Mouse (Mus musculus) E14TG2a.4 (cell line): ENCODE measurements around the gene Ccdc59.

Experiments
- CTCF ChIP-seq: conservative IDR thresholded peaks from 2 replicates; pipeline ENCODE4 v1.5.1; 2014; ENCODE audit warnings: low read length
- NANOG ChIP-seq: IDR thresholded peaks from 2 replicates; pipeline ENCODE4 v1.6.1; 2014; ENCODE audit warnings: borderline replicate concordance, low read length, mixed read lengths

DNA sequence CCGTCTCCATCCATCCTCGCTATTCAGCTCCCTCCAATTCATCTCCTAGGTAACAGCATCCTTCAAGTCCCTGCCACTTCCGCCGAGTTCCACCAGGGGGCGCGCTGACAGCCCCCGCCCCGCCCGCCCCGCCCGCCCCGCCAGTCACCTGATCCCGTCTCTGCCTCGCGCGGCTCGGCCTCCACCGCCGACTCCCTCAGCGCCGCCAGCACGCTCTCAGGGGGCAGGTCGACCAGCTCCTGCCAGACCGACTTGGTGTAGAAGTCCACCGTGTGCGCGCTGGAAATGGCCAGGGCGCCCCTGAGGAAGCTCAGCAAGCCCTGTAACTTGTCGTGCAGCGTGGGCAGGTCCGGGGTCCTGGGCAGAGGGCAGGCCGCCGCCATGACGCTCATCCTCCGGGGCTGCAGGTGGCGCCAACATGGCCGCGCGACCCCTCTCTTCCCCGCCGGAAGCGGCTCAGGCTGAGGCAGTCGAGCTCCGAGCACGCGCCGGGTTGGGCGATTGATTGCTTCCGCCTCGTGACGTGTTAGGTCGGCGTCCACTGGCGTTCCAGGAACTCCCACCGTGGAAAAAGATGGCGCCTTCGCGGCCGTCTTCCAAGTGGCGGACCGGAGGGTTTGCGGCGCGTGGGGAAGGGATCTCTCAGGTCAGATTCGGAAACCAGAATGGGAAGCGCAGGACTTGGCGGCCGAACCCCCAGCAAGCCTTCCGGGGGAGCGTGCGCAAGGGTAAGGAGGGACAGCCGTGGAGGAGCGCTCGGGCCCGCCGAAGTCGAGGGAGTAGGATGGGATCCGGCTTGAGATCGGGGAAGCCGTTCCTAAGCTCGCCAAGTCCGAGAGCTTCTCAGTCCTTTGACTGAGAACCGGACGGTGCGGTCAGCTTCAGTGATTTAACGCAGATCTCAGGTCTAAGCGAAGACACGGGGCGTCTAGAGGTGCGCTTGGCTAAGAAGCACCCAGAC is at the start of gene Ccdc59, which contains the start of gene Mettl25:
- TF ChIP-seq CTCF (peak; percentile 29), NANOG (no peak)
